Mouse (Mus musculus) left cerebral cortex, postnatal 10 days (tissue): ENCODE results near the gene Slc4a4. TPM values are rescaled to one million over a fixed set of nuclear protein-coding genes. Genes with fewer than 3 reads are reported as not detected.
A peak's percentile ranks its signal among the peaks of the same experiment; 100 is the strongest.

Source experiments
- DNase-seq, 2 experiments: peaks; one replicate each; pipeline ENCODE4 v3.0.0; 2021 to 2022; ENCODE audit warnings: low spot score in 2 of 2, mixed read lengths in 1 of 2; ENCODE audit errors: extremely low spot score in 1 of 2
- intact Hi-C: fragments of 180-260 bp; cut with DNase I; formaldehyde crosslinking; loops from one replicate; pipeline ENCODE4 v1.15.1; 2025
- total RNA-seq, 2 experiments: library from RNA; stranded (reverse); gene quantifications; 2 replicates each; pipeline ENCODE4 v1.2.3; 2021

Gene Slc4a4
- total RNA-seq, 2 experiments from 2014 or later: 101 to 106 TPM

GRCm38 (mm10) chr5:89198501-89198900 lies 311.9 kb downstream of the Slc4a4 start:
- no peak for DNase-seq
- intact Hi-C loops: no loop called here

- intact Hi-C loops: no loop called here
- DNase-seq: no peak
These were observed 323.5 kb downstream of the Slc4a4 start for GRCm38 (mm10) chr5:89209973-89210703.

DNA sequence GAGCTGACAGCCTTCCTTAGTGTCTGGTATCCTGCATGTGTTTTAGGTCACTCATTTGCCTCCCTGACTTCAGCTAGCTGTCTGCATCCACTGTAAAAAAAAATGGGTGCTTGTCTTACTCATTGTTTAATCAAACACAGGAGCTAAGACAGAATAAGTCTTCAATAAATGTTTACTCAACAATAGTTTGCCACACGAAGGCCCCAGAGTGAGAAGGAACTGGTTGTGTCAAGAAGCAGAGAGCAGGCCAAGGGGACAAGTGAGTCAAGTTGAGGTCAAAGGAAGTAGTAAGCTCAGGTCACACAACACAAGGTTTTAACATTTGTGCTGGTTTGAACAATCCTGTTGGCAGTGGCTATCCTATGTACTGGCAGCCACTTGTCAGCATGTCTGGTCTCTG lies 324.4 kb downstream of the Slc4a4 start:
- DNase-seq: no peak
- intact Hi-C loops: no loop called here

- intact Hi-C loops: no loop called here
- no peak for DNase-seq
These were observed 331.6 kb downstream of the Slc4a4 start for GRCm38 (mm10) chr5:89218222-89218621.

GRCm38 (mm10) chr5:89218709-89219108 lies 332.1 kb downstream of the Slc4a4 start:
- no peak for DNase-seq
- intact Hi-C loops: no loop called here

GRCm38 (mm10) chr5:89221658-89222057 lies 335.0 kb downstream of the Slc4a4 start:
- DNase-seq: peak in 1 of 2 experiments; percentile 44
- intact Hi-C loops: loop anchor here (5.0 to 10.0 kb wide), 3 partner anchors 294 to 427 kb away; partner anchors contain the start of gene Slc4a4

GRCm38 (mm10) chr5:89223061-89223740 lies 336.6 kb downstream of the Slc4a4 start:
- intact Hi-C loops: loop anchor here (5.0 to 10.0 kb wide), 3 partner anchors 296 to 428 kb away; partner anchors contain the start of gene Slc4a4
- DNase-seq: no peak

- intact Hi-C loops: loop anchor here (5.0 to 10.0 kb wide), 3 partner anchors 297 to 429 kb away; partner anchors contain the start of gene Slc4a4
- DNase-seq: peak in 1 of 2 experiments; percentile 8
These were observed 337.2 kb downstream of the Slc4a4 start for GRCm38 (mm10) chr5:89223744-89224368.

DNA sequence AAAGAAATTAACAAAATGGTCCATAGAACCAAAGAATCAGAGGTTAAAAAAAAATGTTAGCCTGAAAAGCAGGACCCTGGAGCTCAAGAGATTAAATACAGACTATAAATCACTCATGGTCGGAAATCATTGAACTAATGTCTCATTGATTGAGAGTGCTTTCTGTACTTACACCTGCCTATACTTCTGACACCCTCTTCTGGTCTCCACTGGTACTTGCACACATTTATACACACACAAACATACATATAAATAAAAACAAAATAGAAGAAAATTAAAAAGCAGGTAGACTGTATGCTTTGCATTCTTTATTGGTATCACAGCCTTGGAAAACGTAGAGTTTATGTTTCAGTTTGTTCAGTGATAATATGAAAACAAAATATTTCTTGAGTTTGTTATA lies 341.3 kb downstream of the Slc4a4 start:
- DNase-seq: no peak
- intact Hi-C loops: loop anchor here (10.0 kb wide), 2 partner anchors 343 to 433 kb away; partner anchors contain the start of gene Slc4a4

GRCm38 (mm10) chr5:89229606-89230005 lies 343.0 kb downstream of the Slc4a4 start:
- no peak for DNase-seq
- intact Hi-C loops: loop anchor here (10.0 kb wide), 2 partner anchors 345 to 435 kb away; partner anchors contain the start of gene Slc4a4

GRCm38 (mm10) chr5:89232313-89232712 lies 345.7 kb downstream of the Slc4a4 start:
- intact Hi-C loops: no loop called here
- no peak for DNase-seq

DNA sequence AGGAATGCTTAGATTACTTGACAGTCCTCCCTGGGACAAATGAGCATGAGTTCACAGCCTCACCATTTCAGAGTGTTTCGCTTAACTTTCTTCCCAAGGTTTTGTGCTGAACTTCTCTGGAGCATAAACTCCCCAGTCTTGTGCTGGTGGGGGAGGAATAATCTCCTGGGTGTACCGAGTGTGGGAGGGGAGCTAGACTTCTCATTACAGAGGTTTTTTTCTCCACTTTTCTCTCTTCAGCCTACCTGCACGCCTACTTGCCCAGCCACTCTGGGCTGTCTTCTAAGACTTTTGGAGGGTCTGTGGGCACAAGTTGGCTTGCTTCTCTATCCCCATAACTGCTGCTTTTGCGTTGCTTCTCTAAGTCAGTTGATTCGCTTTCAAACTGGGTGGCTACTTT lies 365.2 kb downstream of the Slc4a4 start:
- intact Hi-C loops: no loop called here
- DNase-seq: no peak

DNA sequence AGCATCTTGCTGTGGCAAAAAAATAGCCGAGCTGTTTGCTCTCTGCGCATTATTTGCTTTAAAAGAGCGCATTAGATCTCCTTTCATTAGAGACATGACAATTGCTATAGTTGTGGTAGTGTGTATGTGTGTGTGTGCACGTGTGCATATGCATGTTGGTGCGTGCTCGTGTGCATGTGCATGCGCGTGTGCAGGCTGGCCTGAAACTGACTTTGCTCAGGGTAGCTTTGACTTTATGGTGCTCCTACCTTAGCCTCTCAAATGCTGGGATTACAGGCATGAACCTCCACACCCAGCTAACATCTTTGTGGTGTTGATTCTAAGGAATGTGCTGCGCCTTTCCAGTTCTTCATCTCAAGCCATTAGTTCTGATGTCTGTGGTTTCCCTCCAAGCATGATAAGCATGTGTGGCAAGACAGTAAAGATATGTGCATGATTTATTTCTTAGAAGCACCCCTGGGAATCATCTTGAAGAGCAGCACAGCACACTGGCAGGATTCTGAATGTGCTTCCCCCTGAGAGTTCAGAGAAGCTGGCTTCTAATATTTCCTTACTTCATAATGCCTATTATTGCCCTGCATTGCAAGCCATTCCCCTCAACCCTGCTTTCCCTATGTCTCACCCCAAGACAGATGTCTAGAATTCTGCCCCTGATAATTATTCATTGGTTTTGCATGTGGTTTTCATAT lies 373.3 kb downstream of the Slc4a4 start:
- no peak for DNase-seq
- intact Hi-C loops: no loop called here

DNA sequence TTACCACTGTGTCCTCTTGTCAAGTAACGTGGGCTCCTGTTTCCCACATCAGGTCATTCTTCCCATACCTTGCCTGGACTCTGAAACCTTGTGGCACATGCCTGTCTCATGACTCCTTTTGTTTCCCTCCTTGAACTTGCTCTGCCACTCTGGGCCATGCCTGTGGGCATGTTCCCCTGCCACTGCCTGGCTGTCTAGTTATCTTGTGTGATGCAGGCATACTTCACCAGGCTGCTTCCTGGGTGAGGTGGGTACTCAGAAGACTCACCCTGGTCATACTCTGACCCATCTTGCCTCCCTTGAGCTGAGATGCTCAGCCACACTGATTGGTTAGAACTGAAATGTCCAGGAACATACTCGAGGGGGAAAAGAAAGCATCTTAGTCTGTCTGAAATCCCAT lies 390.4 kb downstream of the Slc4a4 start:
- intact Hi-C loops: no loop called here
- no peak for DNase-seq

DNA sequence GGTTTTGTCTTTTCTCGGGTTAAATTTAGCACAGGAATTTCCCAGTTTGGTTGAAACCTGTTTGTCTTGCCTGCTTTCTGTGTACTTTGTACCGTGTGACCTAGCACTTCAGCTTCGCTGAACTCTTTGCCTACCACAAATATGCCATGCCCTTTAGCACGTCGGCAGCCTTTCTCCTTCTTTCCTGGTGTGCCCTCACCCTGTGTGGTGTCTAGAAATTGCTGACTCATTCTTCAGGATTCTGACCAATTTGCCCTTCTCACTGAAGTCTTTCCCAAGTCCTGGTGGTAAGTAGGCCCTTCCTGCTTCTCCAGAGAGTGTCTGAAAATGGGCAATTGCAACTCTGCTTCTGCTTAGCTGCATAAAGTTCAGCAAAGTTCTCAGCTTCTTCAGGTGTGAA lies 391.0 kb downstream of the Slc4a4 start:
- no peak for DNase-seq
- intact Hi-C loops: no loop called here

DNA sequence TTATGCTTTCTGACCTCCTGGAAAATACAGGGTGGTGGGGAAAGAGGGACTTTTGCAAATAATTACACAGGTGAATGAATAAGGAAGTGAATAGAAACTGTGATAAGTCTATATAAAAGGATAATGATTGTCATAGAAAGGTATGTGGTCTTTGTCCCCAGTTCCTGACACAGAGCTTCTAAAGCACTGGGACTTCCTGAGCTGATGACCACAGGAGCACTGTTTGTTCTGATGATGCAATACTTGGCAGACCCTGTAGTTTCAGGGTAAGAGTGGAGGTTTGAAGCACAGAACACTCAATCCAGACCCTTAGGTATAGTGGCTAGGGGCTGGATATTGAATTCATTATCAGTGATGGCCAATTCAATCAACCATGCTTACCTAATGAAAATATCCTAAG lies 391.7 kb downstream of the Slc4a4 start:
- DNase-seq: no peak
- intact Hi-C loops: no loop called here

DNA sequence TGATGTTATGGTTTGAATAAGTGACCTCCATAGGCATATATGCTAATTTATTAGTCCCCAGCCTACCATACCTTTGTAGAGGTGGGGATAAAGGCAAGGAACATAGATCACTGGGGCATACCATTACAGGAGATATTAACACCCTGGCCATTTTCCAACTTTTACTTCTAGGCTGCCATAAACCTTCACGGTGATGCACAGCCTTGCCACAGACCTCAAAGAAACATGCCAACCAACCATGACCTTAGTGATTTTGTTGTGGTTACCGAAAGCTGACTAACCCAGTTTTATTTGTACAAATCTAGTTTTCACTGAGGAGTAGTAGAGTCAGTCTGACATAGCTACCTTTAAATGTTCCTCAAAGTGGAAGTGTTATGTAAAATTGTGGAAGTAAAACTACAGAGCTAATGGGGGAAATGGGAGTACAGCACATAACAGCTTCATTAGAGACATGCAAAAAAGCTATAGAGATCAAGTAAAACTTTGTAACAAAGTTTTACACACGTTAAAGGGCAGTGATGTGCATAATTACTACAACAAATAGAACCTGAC lies 393.8 kb downstream of the Slc4a4 start:
- intact Hi-C loops: no loop called here
- DNase-seq: no peak
